Mouse (Mus musculus) forebrain, embryonic 11.5 days (tissue): ENCODE measurements at regions not wholly inside any gene's neighbourhood (a gene's known extent, or its start where the extent isn't known, plus 50 kb on each side); places are given as distances from the start of the nearest gene placed in this dataset.

Source experiments
- ATAC-seq: fragments of 200-750 bp; cut with Nextera tagmentation; replicated peaks from 2 replicates; pipeline ENCODE4 v1.8.0; 2017; ENCODE audit warnings: moderate TSS enrichment; ENCODE audit not compliant: low FRiP score
- DNase-seq: peaks from one replicate; pipeline ENCODE4 v3.0.0-alpha.2; 2017; ENCODE audit warnings: low spot score
- H3K27ac ChIP-seq: fragments of 300-500 bp; sonication (generic); 2 replicates; pipeline ENCODE4 v1.5.1; 2014; ENCODE audit warnings: low read depth, low read length
- H3K27me3 ChIP-seq: fragments of 300-500 bp; sonication (generic); 2 replicates; pipeline ENCODE4 v1.6.1; 2014; ENCODE audit warnings: mild to moderate bottlenecking, low read length, mixed read lengths; ENCODE audit not compliant: control insufficient read depth, insufficient read depth
- H3K36me3 ChIP-seq: fragments of 300-500 bp; sonication (generic); 2 replicates; pipeline ENCODE4 v1.6.1; 2014; ENCODE audit warnings: mild to moderate bottlenecking, low read length, moderate library complexity, mixed read lengths; ENCODE audit not compliant: control insufficient read depth, insufficient read depth
- H3K4me1 ChIP-seq: fragments of 300-500 bp; sonication (generic); replicated peaks from 2 replicates; pipeline ENCODE4 v1.6.1; 2014; ENCODE audit warnings: low read length, mixed read lengths; ENCODE audit not compliant: control insufficient read depth, insufficient read depth
- H3K4me2 ChIP-seq: fragments of 300-500 bp; sonication (generic); 2 replicates; pipeline ENCODE4 v1.6.1; 2014; ENCODE audit warnings: low read depth, mild to moderate bottlenecking, low read length, moderate library complexity, mixed read lengths; ENCODE audit not compliant: severe bottlenecking
- H3K4me3 ChIP-seq: fragments of 300-500 bp; sonication (generic); 2 replicates; pipeline ENCODE4 v1.5.1; 2014; ENCODE audit warnings: low read depth, low read length
- H3K9ac ChIP-seq: fragments of 300-500 bp; sonication (generic); 2 replicates; pipeline ENCODE4 v1.6.1; 2014; ENCODE audit warnings: low read length
- H3K9me3 ChIP-seq: fragments of 300-500 bp; sonication (generic); 2 replicates; pipeline ENCODE4 v1.6.1; 2016; ENCODE audit warnings: low read length, mixed read lengths; ENCODE audit not compliant: control insufficient read depth
- WGBS: fragments of 180-500 bp; shearing (Covaris S2); extraction: QIAGEN DNeasy Blood & Tissue Kit; methylation state at CpG from one replicate; pipeline ENCODE4 v1.1.7; 2014; 5-methylcytosine and 5-hydroxymethylcytosine counted together

GRCm38 (mm10) chr8:112427721-112428389 is 142.0 kb upstream of the Cntnap4 start:
- Histone ChIP-seq H3K4me1 (no peaks in the 10 kb centered on the region), H3K4me3 (no peak overlapping the region), H3K9ac (no peak overlapping the region), H3K27me3 (no peaks in the 10 kb centered on the region), H3K9me3 (no peaks in the 10 kb centered on the region), H3K36me3 (no peaks in the 10 kb centered on the region), H3K4me2 (peak overlapping the region; percentile 28), H3K27ac (no peak overlapping the region)
- ATAC-seq (peak; percentile 76), DNase-seq (no peak)
- WGBS = 40% methylated on average over 19 of the region's 19 CpGs

- Histone ChIP-seq H3K4me2 (no peak overlapping the region), H3K4me1 (no peaks in the 10 kb centered on the region), H3K9me3 (no peaks in the 10 kb centered on the region), H3K27me3 (no peaks in the 10 kb centered on the region), H3K4me3 (no peak overlapping the region), H3K9ac (no peak overlapping the region), H3K36me3 (no peaks in the 10 kb centered on the region), H3K27ac (no peak overlapping the region)
- WGBS = 87% methylated on average over 5 of the region's 5 CpGs
- ATAC-seq (no peak), DNase-seq (no peak)
Measured at GRCm38 (mm10) chr8:112411968-112412367, 157.9 kb upstream of the Cntnap4 start.

DNA sequence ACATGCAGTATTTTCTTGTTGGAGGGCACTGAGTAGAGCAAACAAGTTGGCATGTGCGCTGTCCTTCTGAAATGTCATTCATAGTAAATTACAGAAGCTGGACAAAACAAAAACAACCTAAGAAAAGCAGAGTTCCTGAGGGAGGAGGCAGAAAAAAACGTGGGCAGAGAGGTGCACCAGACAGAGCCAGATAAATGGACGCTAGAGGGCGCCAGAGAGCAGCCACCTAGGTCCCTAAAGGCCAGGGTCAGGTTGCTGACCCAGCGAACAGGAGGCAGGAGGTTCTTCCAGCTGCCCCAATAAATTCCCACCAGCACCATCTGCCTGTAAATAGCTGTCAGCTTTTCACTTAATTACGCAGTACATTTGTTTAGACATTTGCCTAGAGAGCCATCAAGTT is 158.6 kb upstream of the Cntnap4 start:
- ATAC-seq (0 out of 2 replicates have a peak, but pooled peaks have one; percentile 61), DNase-seq (peak; percentile 70)
- H3K27ac ChIP-seq = no peak overlapping the region
- H3K9me3 ChIP-seq = no peaks in the 10 kb centered on the region
- no peak overlapping the region for H3K4me3 ChIP-seq
- H3K4me1 ChIP-seq = no peaks in the 10 kb centered on the region
- no peak overlapping the region for H3K9ac ChIP-seq
- no peak overlapping the region for H3K4me2 ChIP-seq
- H3K36me3 ChIP-seq = no peaks in the 10 kb centered on the region
- WGBS = 25% methylated on average over 6 of the region's 6 CpGs
- no peaks in the 10 kb centered on the region for H3K27me3 ChIP-seq

- no peak overlapping the region for H3K4me3 ChIP-seq
- no peaks in the 10 kb centered on the region for H3K36me3 ChIP-seq
- no peaks in the 10 kb centered on the region for H3K4me1 ChIP-seq
- no peak for ATAC-seq
- no peak overlapping the region for H3K27ac ChIP-seq
- H3K27me3 ChIP-seq = no peaks in the 10 kb centered on the region
- DNase-seq = no peak
- H3K9me3 ChIP-seq = no peaks in the 10 kb centered on the region
- WGBS = 84% methylated on average over 9 of the region's 9 CpGs
- H3K9ac ChIP-seq = no peak overlapping the region
- H3K4me2 ChIP-seq = no peak overlapping the region
Measured at GRCm38 (mm10) chr8:112408211-112408735, 161.6 kb upstream of the Cntnap4 start.

DNA sequence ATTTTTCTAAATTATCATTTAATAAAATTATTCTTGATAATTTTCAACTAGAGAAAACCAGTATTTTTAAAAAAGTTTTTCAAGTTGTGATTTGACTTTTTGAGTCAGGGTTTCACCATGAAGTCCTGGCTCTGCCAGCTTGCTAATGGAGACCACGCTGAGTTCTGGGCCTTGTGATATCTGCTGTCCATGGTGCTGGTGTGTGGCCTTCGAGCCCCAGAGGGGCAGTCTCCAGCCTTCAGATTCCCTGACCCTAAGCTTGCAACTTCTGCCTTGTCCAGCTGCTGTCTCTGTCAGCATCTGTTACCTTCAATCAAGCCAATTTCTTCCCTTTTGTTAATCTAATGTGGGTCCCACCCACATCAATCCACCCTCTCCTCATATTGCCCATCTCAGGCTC is 165.8 kb upstream of the Cntnap4 start:
- Histone ChIP-seq H3K9ac (no peak overlapping the region), H3K4me1 (no peaks in the 10 kb centered on the region), H3K4me2 (no peak overlapping the region), H3K27ac (no peak overlapping the region), H3K36me3 (no peaks in the 10 kb centered on the region), H3K27me3 (no peaks in the 10 kb centered on the region), H3K9me3 (no peaks in the 10 kb centered on the region), H3K4me3 (no peak overlapping the region)
- no peak for DNase-seq
- WGBS = 10% methylated on average over 2 of the region's 2 CpGs
- ATAC-seq = no peak

DNA sequence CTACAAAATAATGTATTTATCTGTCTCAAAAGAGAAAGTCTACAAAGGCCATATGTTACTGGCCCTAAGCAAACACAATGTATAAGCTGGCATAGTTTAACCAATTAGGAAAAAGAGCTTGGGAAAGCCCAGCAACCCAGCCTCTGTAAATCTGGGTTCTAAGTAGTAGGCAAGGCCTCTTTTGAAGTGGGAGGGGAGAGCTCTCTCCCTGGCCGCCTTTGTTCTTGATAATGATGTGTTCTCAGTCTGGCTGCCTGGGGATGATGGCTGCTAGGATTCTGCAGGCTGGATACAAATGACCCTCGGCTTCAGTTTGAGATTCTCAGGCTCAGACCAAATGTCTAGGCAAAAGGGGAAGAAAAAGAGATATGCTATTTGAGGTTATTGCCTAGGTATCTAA is 172.4 kb upstream of the Cntnap4 start:
- no peaks in the 10 kb centered on the region for H3K27me3 ChIP-seq
- WGBS = 18% methylated on average over 2 of the region's 2 CpGs
- H3K4me2 ChIP-seq = no peak overlapping the region
- peak overlapping the region; percentile 46; the same call in 1 of the 2 replicates for H3K27ac ChIP-seq
- DNase-seq (no peak), ATAC-seq (peak; percentile 81)
- H3K4me3 ChIP-seq = no peak overlapping the region
- no peaks in the 10 kb centered on the region for H3K9me3 ChIP-seq
- H3K36me3 ChIP-seq = no peaks in the 10 kb centered on the region
- H3K9ac ChIP-seq = no peak overlapping the region
- no peaks in the 10 kb centered on the region for H3K4me1 ChIP-seq

DNA sequence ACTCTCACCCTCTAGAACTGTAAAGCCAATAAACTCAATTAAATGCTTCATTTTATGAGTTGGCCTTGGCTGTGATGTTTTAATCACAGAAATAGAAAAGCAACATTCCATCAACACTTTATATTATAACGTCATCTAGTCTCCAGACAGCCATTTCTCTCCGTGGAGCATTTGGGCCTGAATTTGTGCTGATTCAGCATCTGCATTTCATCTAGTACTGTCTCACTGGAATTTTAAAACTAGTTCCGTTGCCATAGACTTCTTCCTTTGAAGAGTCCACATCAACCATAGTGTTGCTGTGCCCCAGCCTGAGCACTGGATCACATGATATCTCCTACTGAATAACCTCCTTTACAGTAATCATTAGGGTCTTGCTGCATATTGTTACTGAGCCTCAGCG is 179.7 kb upstream of the Cntnap4 start:
- 91% methylated on average over 4 of the region's 4 CpGs for WGBS
- no peaks in the 10 kb centered on the region for H3K36me3 ChIP-seq

GRCm38 (mm10) chr8:112348323-112348722 is 221.5 kb upstream of the Cntnap4 start:
- H3K27ac ChIP-seq = no peak overlapping the region

More for the DNA sequence above, 179.7 kb upstream of the Cntnap4 start:
- Histone ChIP-seq H3K4me3 (no peak overlapping the region), H3K9me3 (no peaks in the 10 kb centered on the region), H3K27ac (no peak overlapping the region), H3K27me3 (no peaks in the 10 kb centered on the region), H3K4me1 (no peaks in the 10 kb centered on the region), H3K4me2 (no peak overlapping the region), H3K9ac (no peak overlapping the region)
- ATAC-seq (no peak), DNase-seq (no peak)

DNA sequence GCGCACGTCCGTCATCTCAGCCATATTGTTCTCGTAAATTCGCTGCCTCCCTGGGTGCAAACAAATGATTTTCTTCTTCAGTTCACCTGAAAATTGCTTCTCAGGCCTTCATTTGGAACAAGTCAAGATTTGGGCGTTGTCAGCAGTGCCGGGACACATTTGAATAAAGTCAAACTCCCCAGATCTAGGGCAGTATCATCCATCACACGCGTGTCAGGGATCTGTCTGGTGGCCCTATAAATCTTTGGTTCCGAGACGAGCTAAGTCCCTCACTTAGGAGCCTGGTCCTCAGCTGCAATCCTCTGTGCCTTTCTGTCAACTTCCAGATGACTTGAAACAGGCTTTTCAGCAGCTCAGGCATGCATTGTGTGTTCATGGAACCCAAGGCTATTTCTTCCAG is 236.7 kb upstream of the Cntnap4 start:
- Histone ChIP-seq H3K27ac (no peak overlapping the region), H3K9ac (no peak overlapping the region), H3K9me3 (no peaks in the 10 kb centered on the region), H3K27me3 (no peaks in the 10 kb centered on the region), H3K36me3 (no peaks in the 10 kb centered on the region), H3K4me2 (no peak overlapping the region), H3K4me1 (no peaks in the 10 kb centered on the region), H3K4me3 (no peak overlapping the region)
- 69% methylated on average over 11 of the region's 11 CpGs for WGBS
- no peak for DNase-seq
- ATAC-seq = no peak

More at GRCm38 (mm10) chr8:112348323-112348722, 221.5 kb upstream of the Cntnap4 start:
- ATAC-seq (peak; percentile 60; the same call in 1 of the 2 replicates), DNase-seq (peak; percentile 54)
- no peak overlapping the region for H3K4me2 ChIP-seq
- H3K4me3 ChIP-seq = no peak overlapping the region
- no peaks in the 10 kb centered on the region for H3K36me3 ChIP-seq
- H3K27me3 ChIP-seq = no peaks in the 10 kb centered on the region
- no peak overlapping the region for H3K9ac ChIP-seq
- no peaks in the 10 kb centered on the region for H3K9me3 ChIP-seq
- no peaks in the 10 kb centered on the region for H3K4me1 ChIP-seq
- 20% methylated on average over 5 of the region's 5 CpGs for WGBS
